Mouse (Mus musculus) thymus, adult 2 months (tissue): ENCODE results near the gene Lgals7. TPM values are rescaled to one million over a fixed set of nuclear protein-coding genes. Genes with fewer than 3 reads are reported as not detected.
"Not testable (repeated sequence)": the region's sequence is repeated elsewhere in the genome, so short reads cannot be mapped to it uniquely, and the experiment has no call there.

Source experiments
- DNase-seq: peaks from one replicate; pipeline ENCODE4 v3.0.0; 2021
- H3K27ac ChIP-seq: fragments of 200-500 bp; 2 replicates; pipeline ENCODE4 v1.5.1; 2012; ENCODE audit warnings: low read length, control low read depth; ENCODE audit not compliant: control insufficient read depth, insufficient read depth
- H3K27me3 ChIP-seq: fragments of 200-500 bp; 2 replicates; pipeline ENCODE4 v1.6.1; 2012; ENCODE audit warnings: mild to moderate bottlenecking, low read length, moderate library complexity, mixed read lengths; ENCODE audit not compliant: control insufficient read depth, insufficient read depth
- H3K36me3 ChIP-seq: fragments of 200-500 bp; 2 replicates; pipeline ENCODE4 v1.6.1; 2012; ENCODE audit warnings: mild to moderate bottlenecking, low read length, moderate library complexity; ENCODE audit not compliant: control insufficient read depth, insufficient read depth
- H3K4me1 ChIP-seq: fragments of 200-500 bp; replicated peaks from 2 replicates; pipeline ENCODE4 v1.6.1; 2012; ENCODE audit warnings: low read length; ENCODE audit not compliant: control insufficient read depth, insufficient read depth
- H3K4me3 ChIP-seq: fragments of 200-500 bp; 2 replicates; pipeline ENCODE4 v1.5.1; 2012; ENCODE audit warnings: mild to moderate bottlenecking, low read length, control low read depth, moderate library complexity; ENCODE audit not compliant: control insufficient read depth, insufficient read depth
- CTCF ChIP-seq: fragments of 200-500 bp; IDR thresholded peaks from 2 replicates; pipeline ENCODE4 v1.5.1; 2012; ENCODE audit warnings: mild to moderate bottlenecking, control low read depth, low read length, moderate library complexity, borderline replicate concordance; ENCODE audit not compliant: control insufficient read depth, poor library complexity, insufficient read depth; ENCODE audit errors: extremely low read depth
- POLR2A ChIP-seq: fragments of 200-500 bp; IDR thresholded peaks from 2 replicates; pipeline ENCODE4 v1.6.1; 2012; ENCODE audit warnings: mild to moderate bottlenecking, low read length, control low read depth, moderate library complexity; ENCODE audit not compliant: control insufficient read depth, poor library complexity, insufficient read depth; ENCODE audit errors: extremely low read depth
- WGBS: fragments of 180-500 bp; shearing (Covaris S2); methylation state at CpG from one replicate; pipeline ENCODE4 v1.1.7; 2018; 5-methylcytosine and 5-hydroxymethylcytosine counted together
- polyA plus RNA-seq: library from polyadenylated mRNA; depleted of rRNA; stranded (reverse); fragments of >200 nt; gene quantifications from 2 replicates; pipeline ENCODE4 v1.2.3, GENCODE M21; 2012

Lgals7 gene
- polyA plus RNA-seq, 1 experiment = 15.5 TPM

- TF ChIP-seq CTCF = no peak
- TF ChIP-seq POLR2A = no peak
- 87% methylated on average over 9 of the region's 9 CpGs for WGBS
- DNase-seq = no peak
- Histone ChIP-seq H3K4me1 (peaks cover 37% of the 10 kb centered on the region), H3K27ac (no peak overlapping the region), H3K27me3 (no peaks in the 10 kb centered on the region), H3K36me3 (no peaks in the 10 kb centered on the region), H3K4me3 (no peak overlapping the region)
These were observed 666 bp downstream of the Lgals7 start for GRCm38 (mm10) chr7:28864288-28864750.

GRCm38 (mm10) chr7:28865481-28866300, 2.0 kb downstream of the Lgals7 start:
- H3K27me3 ChIP-seq = no peaks in the 10 kb centered on the region
- peak; percentile 99 for DNase-seq
- peak overlapping the region; percentile 89 for H3K27ac ChIP-seq
- TF ChIP-seq CTCF (peak; percentile 72; the same call in 1 of the 2 replicates), POLR2A (peak; percentile 89)
- WGBS = 18% methylated on average over 33 of the region's 33 CpGs
- peaks cover 37% of the 10 kb centered on the region for H3K4me1 ChIP-seq
- no peaks in the 10 kb centered on the region for H3K36me3 ChIP-seq
- H3K4me3 ChIP-seq = peak overlapping the region; percentile 30

- 95% methylated on average over 28 of the region's 28 CpGs for WGBS
- H3K4me3 ChIP-seq = no peak overlapping the region
- DNase-seq = no peak
- no peaks in the 10 kb centered on the region for H3K27me3 ChIP-seq
- peak overlapping the region; percentile 89 for H3K27ac ChIP-seq
- H3K4me1 ChIP-seq = peaks cover 37% of the 10 kb centered on the region
- no peaks in the 10 kb centered on the region for H3K36me3 ChIP-seq
- TF ChIP-seq CTCF (no peak), POLR2A (no peak)
These were observed 3.3 kb downstream of the Lgals7 start for GRCm38 (mm10) chr7:28866769-28867507.

GRCm38 (mm10) chr7:28867508-28868340, 4.1 kb downstream of the Lgals7 start:
- H3K27me3 ChIP-seq, H3K27ac ChIP-seq, H3K36me3 ChIP-seq: not testable (repeated sequence)
- H3K4me1 ChIP-seq = peaks cover 37% of the 10 kb centered on the region
- peak overlapping the region; percentile 13; the same call in 1 of the 2 replicates for H3K4me3 ChIP-seq
- WGBS = 19% methylated on average over 23 of the region's 23 CpGs
- peak; percentile 80 for DNase-seq
- TF ChIP-seq CTCF = peak; percentile 99

- 91% methylated on average over 24 of the region's 24 CpGs for WGBS
- peaks cover 16% of the 10 kb centered on the region for H3K4me1 ChIP-seq
- H3K36me3 ChIP-seq = no peaks in the 10 kb centered on the region
- no peaks in the 10 kb centered on the region for H3K27me3 ChIP-seq
- no peak overlapping the region for H3K4me3 ChIP-seq
- TF ChIP-seq CTCF (no peak), POLR2A (no peak)
- DNase-seq = no peak
- no peak overlapping the region for H3K27ac ChIP-seq
These were observed 7.4 kb downstream of the Lgals7 start for GRCm38 (mm10) chr7:28870901-28871664.

- DNase-seq = no peak
- 90% methylated on average over 2 of the region's 2 CpGs for WGBS
- TF ChIP-seq CTCF = no peak
- TF ChIP-seq POLR2A = no peak
- Histone ChIP-seq H3K27ac (no peak overlapping the region), H3K27me3 (no peaks in the 10 kb centered on the region), H3K4me3 (no peak overlapping the region), H3K4me1 (peaks cover 2% of the 10 kb centered on the region), H3K36me3 (no peaks in the 10 kb centered on the region)
These were observed 10.9 kb downstream of the Lgals7 start for GRCm38 (mm10) chr7:28874565-28874964.
